Mouse (Mus musculus) heart, postnatal 0 days (tissue): ENCODE data around the gene Mybbp1a. TPM values are rescaled to one million over a fixed set of nuclear protein-coding genes. Genes with fewer than 3 reads are reported as not detected.

Experiments used
- ATAC-seq: fragments of 200-750 bp; cut with Nextera tagmentation; 2 replicates; pipeline ENCODE4 v1.8.0; 2017; ENCODE audit warnings: low read depth, moderate number of reproducible peaks, moderate library complexity; ENCODE audit not compliant: insufficient read depth
- DNase-seq: peaks from one replicate; pipeline ENCODE4 v3.0.0-alpha.2; 2016; ENCODE audit warnings: low spot score
- H3K27ac ChIP-seq: fragments of 300-500 bp; sonication (generic); 2 replicates; pipeline ENCODE4 v1.5.1; 2014; ENCODE audit warnings: low read depth, mild to moderate bottlenecking
- H3K27me3 ChIP-seq: fragments of 300-500 bp; sonication (generic); 2 replicates; pipeline ENCODE4 v1.6.1; 2014; ENCODE audit warnings: low read length, mixed read lengths; ENCODE audit not compliant: control insufficient read depth, insufficient read depth
- H3K36me3 ChIP-seq: fragments of 300-500 bp; sonication (generic); replicated peaks from 2 replicates; pipeline ENCODE4 v1.6.1; 2014; ENCODE audit warnings: low read length, mixed read lengths; ENCODE audit not compliant: control insufficient read depth, insufficient read depth
- H3K4me1 ChIP-seq: fragments of 300-500 bp; sonication (generic); 2 replicates; pipeline ENCODE4 v1.6.1; 2014; ENCODE audit warnings: antibody characterized with exemption; ENCODE audit not compliant: control insufficient read depth, insufficient read depth
- H3K4me2 ChIP-seq: fragments of 300-500 bp; sonication (generic); 2 replicates; pipeline ENCODE4 v1.6.1; 2014; ENCODE audit warnings: low read depth, mild to moderate bottlenecking, low read length, moderate library complexity
- H3K4me3 ChIP-seq: fragments of 300-500 bp; sonication (generic); 2 replicates; pipeline ENCODE4 v1.5.1; 2014; ENCODE audit warnings: low read depth, low read length
- H3K9ac ChIP-seq: fragments of 300-500 bp; sonication (generic); replicated peaks from 2 replicates; pipeline ENCODE4 v1.6.1; 2014; ENCODE audit warnings: low read depth, low read length, mixed read lengths
- H3K9me3 ChIP-seq: fragments of 300-500 bp; sonication (generic); replicated peaks from 2 replicates; pipeline ENCODE4 v1.6.1; 2016; ENCODE audit warnings: low read length; ENCODE audit not compliant: control insufficient read depth
- CTCF ChIP-seq: IDR thresholded peaks from 2 replicates; pipeline ENCODE4 v1.5.1; 2016; ENCODE audit warnings: antibody characterized with exemption, control low read depth, low read depth
- EP300 ChIP-seq: IDR thresholded peaks from 2 replicates; pipeline ENCODE4 v1.6.1; 2016; ENCODE audit warnings: antibody characterized with exemption, low read depth
- WGBS: fragments of 180-500 bp; shearing (Covaris S2); extraction: QIAGEN DNeasy Blood & Tissue Kit; methylation state at CpG from one replicate; pipeline ENCODE4 v1.1.7; 2014; 5-methylcytosine and 5-hydroxymethylcytosine counted together
- polyA plus RNA-seq: library from polyadenylated mRNA; unstranded; fragments of >200 nt; fragmentation: Nextera tagmentation; extraction: Ambion mirVana; gene quantifications from 2 replicates; pipeline ENCODE4 v1.2.1, GENCODE M21; 2015
- total RNA-seq: library from RNA; depleted of rRNA; stranded (reverse); fragments of >200 nt; gene quantifications from 2 replicates; pipeline ENCODE4 v1.2.3, GENCODE M21; 2014; ENCODE audit warnings: low replicate concordance

The Mybbp1a gene
- total and polyA plus RNA-seq, 2 experiments from 2014 or later: 20.5 to 42.1 TPM

DNA sequence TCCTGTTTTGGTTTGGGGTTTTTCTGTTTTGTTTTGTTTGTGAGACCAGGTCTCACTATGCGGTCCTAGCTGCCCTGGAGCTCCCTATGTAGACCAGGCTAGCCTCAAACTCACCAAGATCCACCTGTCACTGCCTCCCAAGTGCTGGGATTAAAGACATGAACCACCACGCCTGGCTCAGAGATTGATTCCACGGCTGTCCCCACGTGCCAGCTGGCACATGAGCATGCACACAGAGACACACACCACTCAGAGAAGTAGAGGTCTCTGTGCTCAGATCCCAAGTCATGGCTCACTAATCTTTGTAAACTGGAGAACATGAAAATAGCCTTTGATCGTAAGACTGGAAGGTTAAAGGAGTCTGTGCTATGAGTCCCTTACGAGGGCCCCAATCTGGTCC, 22.1 kb upstream of the Mybbp1a start:
- Histone ChIP-seq H3K4me3 (no peak overlapping the region), H3K27me3 (no peaks in the 10 kb centered on the region), H3K4me2 (no peak overlapping the region), H3K9ac (no peak overlapping the region), H3K4me1 (peaks cover 39% of the 10 kb centered on the region), H3K36me3 (no peaks in the 10 kb centered on the region), H3K9me3 (no peaks in the 10 kb centered on the region), H3K27ac (no peak overlapping the region)
- no peak for ATAC-seq
- TF ChIP-seq CTCF (no peak), EP300 (no peak)
- DNase-seq: no peak
- WGBS: 86% methylated on average over 6 of the region's 6 CpGs

DNA sequence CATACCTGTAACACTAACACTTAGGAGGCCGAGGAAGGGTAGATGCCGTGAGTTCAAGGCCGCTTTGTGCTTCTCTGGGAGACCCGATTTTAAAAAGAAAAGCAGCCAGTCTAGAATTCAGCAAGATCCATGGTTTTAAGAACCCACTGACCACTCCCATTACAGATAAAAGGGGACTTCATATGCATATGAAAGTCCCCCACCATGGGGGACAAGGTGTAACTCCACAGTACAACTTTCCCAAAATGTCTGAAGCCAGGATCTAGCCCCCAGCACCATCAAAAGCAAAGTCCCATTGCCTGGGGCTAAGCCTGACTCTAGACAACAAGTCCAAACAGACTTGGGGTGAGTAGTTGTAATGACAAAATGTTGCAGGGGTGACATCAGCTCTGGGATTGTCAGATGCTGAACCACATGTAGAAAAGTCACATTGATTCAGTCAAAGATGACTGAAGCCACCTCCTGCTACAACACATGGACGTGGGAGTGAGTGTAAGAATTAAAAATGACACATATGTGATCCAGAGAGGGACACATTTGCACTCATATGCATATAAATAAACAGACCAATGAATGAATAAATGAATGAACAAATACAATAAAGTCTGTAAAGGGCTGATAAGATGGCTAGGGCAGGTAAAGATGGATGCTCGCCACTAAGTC, 20.6 kb upstream of the Mybbp1a start:
- WGBS: 88% methylated on average over 6 of the region's 6 CpGs
- no peaks in the 10 kb centered on the region for H3K9me3 ChIP-seq
- no peak for TF ChIP-seq CTCF
- no peak for TF ChIP-seq EP300
- DNase-seq: no peak
- no peaks in the 10 kb centered on the region for H3K36me3 ChIP-seq
- no peak overlapping the region for H3K27ac ChIP-seq
- no peak overlapping the region for H3K9ac ChIP-seq
- H3K27me3 ChIP-seq: no peaks in the 10 kb centered on the region
- H3K4me3 ChIP-seq: no peak overlapping the region
- peaks cover 25% of the 10 kb centered on the region for H3K4me1 ChIP-seq
- H3K4me2 ChIP-seq: no peak overlapping the region
- no peak for ATAC-seq

DNA sequence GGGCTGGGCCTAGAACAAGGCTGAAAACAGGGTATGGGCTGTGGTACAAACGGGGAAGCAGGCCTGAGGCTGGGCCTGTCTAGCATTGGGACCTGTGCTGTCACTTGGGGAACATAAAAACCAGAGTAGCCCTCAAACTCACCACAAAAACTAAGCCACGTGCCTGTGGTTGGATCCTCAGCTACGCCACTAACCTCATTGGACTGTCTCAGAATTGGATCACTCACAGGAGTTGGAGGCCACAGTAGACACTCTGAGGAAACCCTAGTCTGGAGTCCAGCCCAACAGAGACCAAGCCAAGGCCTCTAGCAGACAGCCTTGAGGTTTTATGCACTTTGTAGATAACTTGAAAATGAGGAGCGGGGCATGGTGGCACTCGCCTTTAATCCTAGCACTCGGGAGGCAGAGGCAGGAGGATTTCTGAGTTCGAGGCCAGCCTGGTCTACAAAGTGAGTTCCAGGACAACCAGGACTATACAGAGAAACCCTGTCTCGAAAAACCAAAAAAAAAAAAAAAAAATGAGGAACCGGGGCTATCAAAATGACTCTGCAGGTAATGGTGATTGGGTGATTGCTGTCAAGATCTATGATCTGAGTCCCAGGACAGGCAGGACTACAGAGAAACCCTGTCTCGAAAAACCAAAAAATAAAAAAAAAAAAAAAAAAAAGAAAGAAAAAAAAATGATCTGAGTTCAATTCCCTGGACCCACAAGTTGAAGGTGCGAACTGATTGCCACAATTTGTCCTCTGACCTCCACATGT, 19.5 kb upstream of the Mybbp1a start:
- no peaks in the 10 kb centered on the region for H3K9me3 ChIP-seq
- no peak for TF ChIP-seq CTCF
- TF ChIP-seq EP300: no peak
- H3K27ac ChIP-seq: no peak overlapping the region
- H3K9ac ChIP-seq: no peak overlapping the region
- H3K4me3 ChIP-seq: no peak overlapping the region
- H3K4me2 ChIP-seq: no peak overlapping the region
- WGBS: 86% methylated on average over 11 of the region's 11 CpGs
- H3K4me1 ChIP-seq: peaks cover 19% of the 10 kb centered on the region
- ATAC-seq: no peak
- DNase-seq: no peak
- no peaks in the 10 kb centered on the region for H3K36me3 ChIP-seq
- no peaks in the 10 kb centered on the region for H3K27me3 ChIP-seq

DNA sequence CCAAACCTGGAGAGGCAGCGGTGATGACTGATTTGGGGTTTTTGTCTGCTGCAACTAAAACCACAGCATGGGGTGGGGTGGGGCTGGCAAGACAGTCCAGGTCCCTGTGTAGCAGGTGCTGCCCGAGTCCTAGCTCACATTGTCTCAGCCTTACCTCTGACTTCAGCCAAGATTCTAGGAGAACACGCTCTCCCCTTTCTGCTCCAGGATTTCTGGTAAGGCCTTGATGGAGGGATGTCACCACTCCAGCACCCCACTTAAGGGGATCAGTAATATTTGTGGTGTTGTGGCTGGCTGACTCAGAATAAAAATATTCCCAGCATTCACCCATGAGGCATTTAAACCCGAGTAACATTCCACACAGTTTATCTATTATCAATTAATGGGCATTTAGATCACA, 17.5 kb upstream of the Mybbp1a start:
- Histone ChIP-seq H3K27ac (no peak overlapping the region), H3K9ac (no peak overlapping the region), H3K9me3 (no peaks in the 10 kb centered on the region), H3K4me1 (no peaks in the 10 kb centered on the region), H3K4me2 (no peak overlapping the region), H3K36me3 (no peaks in the 10 kb centered on the region), H3K4me3 (no peak overlapping the region), H3K27me3 (no peaks in the 10 kb centered on the region)
- no peak for DNase-seq
- WGBS: 79% methylated on average over 4 of the region's 4 CpGs
- no peak for ATAC-seq
- TF ChIP-seq CTCF (no peak), EP300 (no peak)

DNA sequence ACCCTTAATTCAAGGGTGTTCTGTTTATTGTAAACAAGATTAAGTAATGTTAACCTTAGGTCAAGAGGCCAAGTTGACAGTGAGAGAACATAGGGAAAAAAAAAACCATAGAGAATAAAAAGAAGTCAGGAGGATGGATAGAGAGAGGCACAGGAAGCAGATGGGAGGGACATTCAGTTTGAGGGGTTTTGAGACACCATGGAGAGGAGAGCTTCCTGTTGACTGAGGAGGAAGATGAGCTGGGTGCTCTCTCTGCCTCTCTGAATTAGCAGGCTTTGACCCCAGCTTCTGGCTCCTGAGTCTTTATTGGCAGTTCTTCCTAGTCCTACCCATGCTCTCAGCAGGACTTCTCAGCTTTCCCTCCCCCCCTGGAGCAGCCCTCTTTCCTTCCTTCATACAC, 16.0 kb upstream of the Mybbp1a start:
- Histone ChIP-seq H3K27ac (no peak overlapping the region), H3K27me3 (no peaks in the 10 kb centered on the region), H3K9me3 (no peaks in the 10 kb centered on the region), H3K4me1 (no peaks in the 10 kb centered on the region), H3K9ac (no peak overlapping the region), H3K4me2 (no peak overlapping the region), H3K36me3 (no peaks in the 10 kb centered on the region), H3K4me3 (no peak overlapping the region)
- ATAC-seq (no peak), DNase-seq (no peak)
- no peak for TF ChIP-seq EP300
- no peak for TF ChIP-seq CTCF
